Mouse (Mus musculus) neural tube, embryonic 10.5 days (tissue): Measurements from ENCODE around the gene Golt1a.
A peak's percentile ranks its signal among the peaks of the same experiment; 100 is the strongest.

ENCODE experiments used
- DNase-seq: peaks from one replicate; pipeline ENCODE4 v3.0.0-alpha.2; 2017; ENCODE audit warnings: low spot score; ENCODE audit errors: extremely low spot score

The Golt1a gene

GRCm38 (mm10) chr1:133309652-133310267 is at the start of gene Golt1a:
Gene Golt1a (plus strand): TSS chr1:133309800.
- no peak for DNase-seq

GRCm38 (mm10) chr1:133262628-133263027 is 47.0 kb upstream of the Golt1a start:
- no peak for DNase-seq

- DNase-seq, result no peak
Measured at GRCm38 (mm10) chr1:133263134-133263533, 46.5 kb upstream of the Golt1a start.

GRCm38 (mm10) chr1:133264367-133264766 is 45.2 kb upstream of the Golt1a start:
- DNase-seq, result no peak

- DNase-seq, result no peak
Measured at GRCm38 (mm10) chr1:133265114-133265766, 44.4 kb upstream of the Golt1a start.

- no peak for DNase-seq
Measured at GRCm38 (mm10) chr1:133267094-133267493, 42.5 kb upstream of the Golt1a start.

GRCm38 (mm10) chr1:133267813-133268492 is 41.6 kb upstream of the Golt1a start:
- DNase-seq, result peak; percentile 34

GRCm38 (mm10) chr1:133268503-133268902 is 41.1 kb upstream of the Golt1a start:
- DNase-seq, result no peak

GRCm38 (mm10) chr1:133270336-133270735 is 39.3 kb upstream of the Golt1a start:
- DNase-seq, result no peak

- no peak for DNase-seq
Measured at GRCm38 (mm10) chr1:133274163-133274562, 35.4 kb upstream of the Golt1a start.

GRCm38 (mm10) chr1:133276983-133277382 is 32.6 kb upstream of the Golt1a start:
- DNase-seq, result no peak

- no peak for DNase-seq
Measured at GRCm38 (mm10) chr1:133278539-133278938, 31.1 kb upstream of the Golt1a start.

GRCm38 (mm10) chr1:133278946-133279631 is 30.5 kb upstream of the Golt1a start:
- no peak for DNase-seq

- DNase-seq, result no peak
Measured at GRCm38 (mm10) chr1:133279632-133280093, 29.9 kb upstream of the Golt1a start.

- no peak for DNase-seq
Measured at GRCm38 (mm10) chr1:133280537-133280936, 29.1 kb upstream of the Golt1a start.

GRCm38 (mm10) chr1:133285907-133286306 is 23.7 kb upstream of the Golt1a start:
- DNase-seq, result no peak

- no peak for DNase-seq
Measured at GRCm38 (mm10) chr1:133287051-133287450, 22.5 kb upstream of the Golt1a start.

- DNase-seq, result no peak
Measured at GRCm38 (mm10) chr1:133287880-133288279, 21.7 kb upstream of the Golt1a start.

GRCm38 (mm10) chr1:133291888-133292287 is 17.7 kb upstream of the Golt1a start:
- no peak for DNase-seq

- DNase-seq, result no peak
Measured at GRCm38 (mm10) chr1:133292608-133293007, 17.0 kb upstream of the Golt1a start.

- no peak for DNase-seq
Measured at GRCm38 (mm10) chr1:133296376-133296775, 13.2 kb upstream of the Golt1a start.

GRCm38 (mm10) chr1:133298816-133299215 is 10.8 kb upstream of the Golt1a start:
- no peak for DNase-seq
